Mouse (Mus musculus) stomach, embryonic 15.5 days (tissue): Measurements from ENCODE around the gene Gga3. TPM values are rescaled to one million over a fixed set of nuclear protein-coding genes. Genes with fewer than 3 reads are reported as not detected.

Experiments used
- ATAC-seq: fragments of 200-750 bp; cut with Nextera tagmentation; 2 replicates; pipeline ENCODE4 v1.8.0; 2017; ENCODE audit warnings: low read depth, moderate number of reproducible peaks, moderate TSS enrichment; ENCODE audit not compliant: insufficient read depth, low FRiP score
- H3K27ac ChIP-seq: fragments of 300-500 bp; sonication (generic); 2 replicates; pipeline ENCODE4 v1.5.1; 2015; ENCODE audit warnings: mild to moderate bottlenecking, inconsistent platforms
- H3K27me3 ChIP-seq: fragments of 300-500 bp; sonication (generic); replicated peaks from 2 replicates; pipeline ENCODE4 v1.6.1; 2015; ENCODE audit warnings: inconsistent platforms
- H3K36me3 ChIP-seq: fragments of 300-500 bp; sonication (generic); 2 replicates; pipeline ENCODE4 v1.6.1; 2015; ENCODE audit warnings: inconsistent platforms
- H3K4me1 ChIP-seq: fragments of 300-500 bp; sonication (generic); 2 replicates; pipeline ENCODE4 v1.6.1; 2015; ENCODE audit warnings: inconsistent platforms
- H3K4me2 ChIP-seq: fragments of 300-500 bp; sonication (generic); 2 replicates; pipeline ENCODE4 v1.6.1; 2015; ENCODE audit warnings: mild to moderate bottlenecking, inconsistent platforms
- H3K4me3 ChIP-seq: fragments of 300-500 bp; sonication (generic); replicated peaks from 2 replicates; pipeline ENCODE4 v1.5.1; 2015; ENCODE audit warnings: inconsistent platforms
- H3K9ac ChIP-seq: fragments of 300-500 bp; sonication (generic); 2 replicates; pipeline ENCODE4 v1.6.1; 2015; ENCODE audit warnings: inconsistent platforms
- H3K9me3 ChIP-seq: fragments of 300-500 bp; sonication (generic); 2 replicates; pipeline ENCODE4 v1.6.1; 2016; ENCODE audit warnings: inconsistent platforms
- WGBS: fragments of 180-500 bp; shearing (Covaris S2); methylation state at CpG from one replicate; pipeline ENCODE4 v1.1.7; 2015; 5-methylcytosine and 5-hydroxymethylcytosine counted together
- polyA plus RNA-seq: library from polyadenylated mRNA; unstranded; fragments of >200 nt; fragmentation: Nextera tagmentation; extraction: Ambion mirVana; gene quantifications from 2 replicates; pipeline ENCODE4 v1.2.1, GENCODE M21; 2015

Gga3 gene
- polyA plus RNA-seq, 1 experiment from 2014 or later: 15.9 TPM

- 79% methylated on average over 10 of the region's 10 CpGs for WGBS
- H3K9me3 ChIP-seq: no peaks in the 10 kb centered on the region
- H3K9ac ChIP-seq: no peak overlapping the region
- no peak overlapping the region for H3K27ac ChIP-seq
- no peak for ATAC-seq
- H3K4me2 ChIP-seq: no peak overlapping the region
- H3K36me3 ChIP-seq: peaks cover 82% of the 10 kb centered on the region
- no peaks in the 10 kb centered on the region for H3K27me3 ChIP-seq
- no peaks in the 10 kb centered on the region for H3K4me1 ChIP-seq
- no peak overlapping the region for H3K4me3 ChIP-seq
Measured at GRCm38 (mm10) chr11:115584376-115585073, 19.3 kb downstream of the Gga3 start.

GRCm38 (mm10) chr11:115582913-115583606 lies 20.8 kb downstream of the Gga3 start:
- Histone ChIP-seq H3K27ac (no peak overlapping the region; the same call in 1 of the 2 replicates), H3K9me3 (no peaks in the 10 kb centered on the region), H3K9ac (no peak overlapping the region), H3K27me3 (no peaks in the 10 kb centered on the region), H3K4me1 (no peaks in the 10 kb centered on the region), H3K36me3 (peaks cover 85% of the 10 kb centered on the region), H3K4me3 (no peak overlapping the region), H3K4me2 (no peak overlapping the region)
- peak; percentile 18; the same call in 1 of the 2 replicates for ATAC-seq
- 77% methylated on average over 10 of the region's 10 CpGs for WGBS

GRCm38 (mm10) chr11:115579080-115579479 lies 24.8 kb downstream of the Gga3 start:
- H3K4me1 ChIP-seq: no peaks in the 10 kb centered on the region
- no peak overlapping the region for H3K9ac ChIP-seq
- no peaks in the 10 kb centered on the region for H3K9me3 ChIP-seq
- H3K4me3 ChIP-seq: no peak overlapping the region
- no peak overlapping the region for H3K27ac ChIP-seq
- no peak overlapping the region for H3K4me2 ChIP-seq
- H3K27me3 ChIP-seq: no peaks in the 10 kb centered on the region
- ATAC-seq: no peak
- peaks cover 58% of the 10 kb centered on the region for H3K36me3 ChIP-seq

- Histone ChIP-seq H3K4me2 (peak overlapping the region; percentile 70), H3K27ac (no peak overlapping the region), H3K27me3 (no peaks in the 10 kb centered on the region), H3K4me1 (peaks cover 10% of the 10 kb centered on the region; the same call in 1 of the 2 replicates), H3K9ac (peak overlapping the region; percentile 56), H3K36me3 (peaks cover 42% of the 10 kb centered on the region), H3K4me3 (peak overlapping the region; percentile 86), H3K9me3 (no peaks in the 10 kb centered on the region)
- 12% methylated on average over 7 of the region's 7 CpGs for WGBS
- no peak for ATAC-seq
Measured at GRCm38 (mm10) chr11:115564961-115565360, 38.9 kb downstream of the Gga3 start.

- Histone ChIP-seq H3K9me3 (no peaks in the 10 kb centered on the region), H3K4me1 (peaks cover 10% of the 10 kb centered on the region; the same call in 1 of the 2 replicates), H3K9ac (peak within 1 kb of the TSS; percentile 56), H3K4me3 (peak within 1 kb of the TSS; percentile 86), H3K4me2 (peak within 1 kb of the TSS; percentile 70), H3K27me3 (no peaks in the 10 kb centered on the region), H3K27ac (peak within 1 kb of the TSS; percentile 74), H3K36me3 (peaks cover 35% of the 10 kb centered on the region)
- under 1% methylated on average over 42 of the region's 42 CpGs for WGBS
- peak; percentile 86 for ATAC-seq
Measured at GRCm38 (mm10) chr11:115564064-115564809, 39.6 kb downstream of the Gga3 start, which contains the start of gene Nup85. Nup85 (plus strand) TSS chr11:115564434.

GRCm38 (mm10) chr11:115563406-115563805 lies 40.4 kb downstream of the Gga3 start:
- H3K27me3 ChIP-seq: no peaks in the 10 kb centered on the region
- H3K4me1 ChIP-seq: peaks cover 10% of the 10 kb centered on the region; the same call in 1 of the 2 replicates
- peak; percentile 52; the same call in 1 of the 2 replicates for ATAC-seq
- no peak overlapping the region for H3K9ac ChIP-seq
- peaks cover 26% of the 10 kb centered on the region for H3K36me3 ChIP-seq
- peak overlapping the region; percentile 70 for H3K4me2 ChIP-seq
- H3K9me3 ChIP-seq: no peaks in the 10 kb centered on the region
- peak overlapping the region; percentile 86 for H3K4me3 ChIP-seq
- H3K27ac ChIP-seq: peak overlapping the region; percentile 74
- WGBS: 50% methylated on average over 4 of the region's 4 CpGs

- 77% methylated on average over 17 of the region's 17 CpGs for WGBS
- ATAC-seq: no peak
- Histone ChIP-seq H3K36me3 (no peaks in the 10 kb centered on the region), H3K4me3 (no peak overlapping the region), H3K27me3 (no peaks in the 10 kb centered on the region), H3K9ac (no peak overlapping the region), H3K4me2 (no peak overlapping the region), H3K9me3 (no peaks in the 10 kb centered on the region), H3K4me1 (no peaks in the 10 kb centered on the region), H3K27ac (no peak overlapping the region)
Measured at GRCm38 (mm10) chr11:115555717-115556116, 48.1 kb downstream of the Gga3 start.

GRCm38 (mm10) chr11:115552783-115553182 lies 51.1 kb downstream of the Gga3 start:
- H3K4me2 ChIP-seq: no peak overlapping the region
- no peaks in the 10 kb centered on the region for H3K4me1 ChIP-seq
- no peaks in the 10 kb centered on the region for H3K27me3 ChIP-seq
- H3K27ac ChIP-seq: no peak overlapping the region
- ATAC-seq: no peak
- WGBS: 59% methylated on average over 4 of the region's 4 CpGs
- no peak overlapping the region for H3K9ac ChIP-seq
- H3K4me3 ChIP-seq: no peak overlapping the region
- H3K36me3 ChIP-seq: no peaks in the 10 kb centered on the region
- H3K9me3 ChIP-seq: no peaks in the 10 kb centered on the region

GRCm38 (mm10) chr11:115543571-115543970 lies 60.3 kb downstream of the Gga3 start:
- WGBS: 61% methylated on average over 4 of the region's 4 CpGs
- H3K27ac ChIP-seq: no peak overlapping the region
- no peaks in the 10 kb centered on the region for H3K36me3 ChIP-seq
- H3K9me3 ChIP-seq: no peaks in the 10 kb centered on the region
- H3K27me3 ChIP-seq: no peaks in the 10 kb centered on the region
- no peak for ATAC-seq
- no peaks in the 10 kb centered on the region for H3K4me1 ChIP-seq
- no peak overlapping the region for H3K4me2 ChIP-seq
- H3K4me3 ChIP-seq: no peak overlapping the region
- no peak overlapping the region for H3K9ac ChIP-seq

GRCm38 (mm10) chr11:115538045-115538444 lies 65.8 kb downstream of the Gga3 start:
- 62% methylated on average over 2 of the region's 2 CpGs for WGBS
- Histone ChIP-seq H3K4me3 (no peak overlapping the region), H3K4me2 (no peak overlapping the region), H3K9me3 (no peaks in the 10 kb centered on the region), H3K27ac (no peak overlapping the region), H3K9ac (no peak overlapping the region), H3K36me3 (peaks cover 4% of the 10 kb centered on the region; the same call in 1 of the 2 replicates), H3K27me3 (no peaks in the 10 kb centered on the region), H3K4me1 (peaks cover 7% of the 10 kb centered on the region; the same call in 1 of the 2 replicates)
- ATAC-seq: no peak

GRCm38 (mm10) chr11:115536856-115537568 lies 66.8 kb downstream of the Gga3 start:
- peak overlapping the region; percentile 100 for H3K27ac ChIP-seq
- H3K9ac ChIP-seq: no peak overlapping the region
- peak overlapping the region; percentile 93 for H3K4me3 ChIP-seq
- peaks cover 13% of the 10 kb centered on the region; the same call in 1 of the 2 replicates for H3K36me3 ChIP-seq
- no peaks in the 10 kb centered on the region for H3K27me3 ChIP-seq
- H3K4me1 ChIP-seq: peaks cover 7% of the 10 kb centered on the region; the same call in 1 of the 2 replicates
- ATAC-seq: no peak
- H3K4me2 ChIP-seq: peak overlapping the region; percentile 60
- no peaks in the 10 kb centered on the region for H3K9me3 ChIP-seq
- WGBS: 79% methylated on average over 10 of the region's 10 CpGs
